Mouse (Mus musculus) forebrain, postnatal 0 days (tissue): Measurements from ENCODE around the gene Foxl2. TPM values are rescaled to one million over a fixed set of nuclear protein-coding genes. Genes with fewer than 3 reads are reported as not detected.

Experiments used
- ATAC-seq: fragments of 200-750 bp; cut with Nextera tagmentation; 2 replicates; pipeline ENCODE4 v1.8.0; 2017; ENCODE audit warnings: mild to moderate bottlenecking, moderate library complexity
- DNase-seq: peaks from one replicate; pipeline ENCODE4 v3.0.0-alpha.2; 2015
- H3K27ac ChIP-seq: fragments of 300-500 bp; sonication (generic); 2 replicates; pipeline ENCODE4 v1.5.1; 2014; ENCODE audit warnings: low read depth, mild to moderate bottlenecking, antibody characterized with exemption, low read length, moderate library complexity, mixed read lengths
- H3K27me3 ChIP-seq: fragments of 300-500 bp; sonication (generic); 2 replicates; pipeline ENCODE4 v1.6.1; 2014; ENCODE audit warnings: mild to moderate bottlenecking, low read length, mixed read lengths; ENCODE audit not compliant: insufficient read depth
- H3K36me3 ChIP-seq: fragments of 300-500 bp; sonication (generic); 2 replicates; pipeline ENCODE4 v1.6.1; 2014; ENCODE audit warnings: mild to moderate bottlenecking, moderate library complexity; ENCODE audit not compliant: insufficient read depth
- H3K4me1 ChIP-seq: fragments of 300-500 bp; sonication (generic); 2 replicates; pipeline ENCODE4 v1.6.1; 2014; ENCODE audit warnings: antibody characterized with exemption; ENCODE audit not compliant: insufficient read depth
- H3K4me2 ChIP-seq: fragments of 300-500 bp; sonication (generic); 2 replicates; pipeline ENCODE4 v1.6.1; 2014; ENCODE audit warnings: low read depth, mild to moderate bottlenecking, moderate library complexity
- H3K4me3 ChIP-seq: fragments of 300-500 bp; sonication (generic); 2 replicates; pipeline ENCODE4 v1.5.1; 2014; ENCODE audit warnings: low read depth, low read length, mixed read lengths
- H3K9ac ChIP-seq: fragments of 300-500 bp; sonication (generic); 2 replicates; pipeline ENCODE4 v1.6.1; 2014; ENCODE audit warnings: mild to moderate bottlenecking
- H3K9me3 ChIP-seq: fragments of 300-500 bp; sonication (generic); 2 replicates; pipeline ENCODE4 v1.6.1; 2016; ENCODE audit warnings: low read length
- CTCF ChIP-seq: sonication (generic); IDR thresholded peaks from 2 replicates; pipeline ENCODE4 v1.5.1; 2016; ENCODE audit warnings: antibody characterized with exemption, control low read depth, low read depth
- WGBS: fragments of 180-500 bp; shearing (Covaris S2); extraction: QIAGEN DNeasy Blood & Tissue Kit; methylation state at CpG from one replicate; pipeline ENCODE4 v1.1.7; 2014; 5-methylcytosine and 5-hydroxymethylcytosine counted together
- polyA plus RNA-seq: library from polyadenylated mRNA; unstranded; fragments of >200 nt; fragmentation: Nextera tagmentation; extraction: Ambion mirVana; gene quantifications from 2 replicates; pipeline ENCODE4 v1.2.1, GENCODE M21; 2015
- total RNA-seq: library from RNA; depleted of rRNA; stranded (reverse); fragments of >200 nt; gene quantifications from 2 replicates; pipeline ENCODE4 v1.2.3, GENCODE M21; 2014

Gene Foxl2
- total and polyA plus RNA-seq, 2 experiments from 2014 or later, result 0.61 to 0.71 TPM

DNA sequence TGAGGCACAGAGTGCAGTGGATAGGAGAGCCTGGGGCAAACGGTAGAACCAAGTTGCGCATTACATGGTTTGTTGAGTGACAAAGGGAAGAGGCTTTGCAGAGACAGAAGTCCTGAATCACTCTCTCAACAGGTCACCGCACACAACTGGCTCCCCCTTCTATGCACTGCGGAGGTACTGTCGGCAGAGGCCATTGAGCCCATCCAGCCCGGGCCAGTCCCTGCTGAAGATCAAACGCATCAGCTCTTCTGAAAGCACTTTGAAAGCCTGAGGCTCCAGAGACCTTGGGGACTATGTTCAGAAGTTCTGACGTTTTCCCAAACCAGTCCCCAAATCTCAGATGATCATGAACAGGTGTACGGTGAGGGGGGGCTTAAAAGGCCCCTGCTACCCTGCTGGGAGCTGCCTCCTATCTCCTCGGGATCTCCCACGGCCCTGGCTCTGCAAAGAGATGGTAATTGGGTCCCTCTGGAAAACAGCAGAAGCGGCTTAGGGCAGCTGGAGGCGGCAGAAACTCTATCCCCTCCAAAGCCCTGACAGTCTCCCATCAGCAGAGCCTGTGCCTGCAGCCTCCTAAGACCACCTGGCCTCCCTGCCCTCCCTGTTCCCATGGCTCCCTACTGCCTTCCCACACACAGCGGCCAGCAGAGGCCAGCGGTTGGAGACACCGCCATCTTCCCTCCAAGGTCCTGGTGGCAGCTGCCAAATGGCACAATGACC, 19.7 kb upstream of the Foxl2 start:
- Histone ChIP-seq H3K9me3 (no peaks in the 10 kb centered on the region), H3K4me2 (no peak overlapping the region), H3K4me1 (no peaks in the 10 kb centered on the region), H3K4me3 (no peak overlapping the region), H3K27me3 (no peaks in the 10 kb centered on the region), H3K9ac (no peak overlapping the region), H3K27ac (no peak overlapping the region), H3K36me3 (no peaks in the 10 kb centered on the region)
- DNase-seq (no peak), ATAC-seq (no peak)
- WGBS, result 26% methylated on average over 16 of the region's 16 CpGs
- no peak for TF ChIP-seq CTCF

DNA sequence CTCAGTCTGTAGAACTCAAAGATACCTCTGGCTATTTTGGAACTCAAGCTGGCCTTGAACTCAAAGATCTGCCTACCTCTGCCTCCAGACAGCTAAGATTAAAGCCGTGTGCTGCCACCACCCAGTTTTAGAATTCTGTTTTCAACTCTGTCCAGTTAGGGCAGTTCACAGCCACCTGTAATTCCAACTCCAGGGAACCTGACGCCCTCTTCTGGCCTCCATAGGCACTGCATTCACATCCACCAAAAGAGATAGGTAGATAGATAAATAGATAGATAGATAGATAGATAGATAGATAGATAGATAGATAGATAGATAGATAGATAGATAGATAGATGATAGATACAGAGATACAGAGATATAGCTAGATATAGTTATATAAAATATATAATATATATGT, 15.8 kb upstream of the Foxl2 start:
- H3K27me3 ChIP-seq, result no peaks in the 10 kb centered on the region
- TF ChIP-seq CTCF, result peak; percentile 46
- no peak overlapping the region for H3K4me3 ChIP-seq
- H3K4me2 ChIP-seq, result no peak overlapping the region
- no peak for ATAC-seq
- DNase-seq, result no peak
- H3K36me3 ChIP-seq, result no peaks in the 10 kb centered on the region
- no peak overlapping the region for H3K27ac ChIP-seq
- WGBS, result 14% methylated on average over 2 of the region's 2 CpGs
- no peaks in the 10 kb centered on the region for H3K4me1 ChIP-seq
- no peaks in the 10 kb centered on the region for H3K9me3 ChIP-seq
- H3K9ac ChIP-seq, result no peak overlapping the region

DNA sequence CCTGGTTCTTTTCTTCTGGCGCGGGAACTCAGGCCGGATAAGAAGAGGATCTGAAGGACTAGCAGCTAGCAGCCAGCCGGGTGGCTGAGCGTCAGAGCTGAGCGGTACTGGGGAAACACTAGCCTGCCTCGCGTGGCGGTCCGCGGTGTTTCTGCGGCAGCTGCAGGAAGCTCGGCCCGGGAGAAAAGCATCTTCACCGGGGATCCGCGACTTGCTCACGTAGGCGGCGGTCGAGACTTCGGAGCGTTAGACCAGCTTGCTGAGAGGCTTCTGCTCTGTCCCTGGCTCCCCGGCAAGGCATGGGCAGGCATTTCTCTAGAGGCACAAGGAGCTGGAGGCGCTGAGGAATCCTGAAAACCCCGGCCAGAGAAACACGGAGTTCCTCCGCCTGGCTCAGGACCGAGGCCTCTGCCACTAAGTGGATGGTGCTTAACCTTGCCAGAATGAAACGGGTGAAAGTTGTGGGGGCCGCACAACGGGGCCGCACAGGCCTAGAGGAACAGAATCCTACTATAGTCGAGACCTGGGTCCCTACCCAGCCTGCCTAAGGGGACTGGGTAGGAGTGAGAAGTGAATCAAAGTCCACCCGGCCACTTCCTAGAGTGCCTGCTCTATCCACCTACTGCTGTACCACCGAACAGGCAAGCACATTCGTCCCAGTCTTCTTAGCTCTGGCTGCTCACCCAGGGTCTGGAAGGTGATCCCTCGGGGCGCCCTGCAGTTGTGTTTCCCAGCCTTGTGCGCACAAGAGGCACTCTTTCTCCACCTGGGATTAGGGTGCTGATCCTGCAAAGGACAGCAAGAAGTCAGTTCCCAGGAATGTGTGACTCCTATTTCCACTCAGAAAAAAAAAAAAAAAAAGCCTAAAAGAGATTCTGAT, 2.7 kb upstream of the Foxl2 start:
- peaks cover 41% of the 10 kb centered on the region for H3K27me3 ChIP-seq
- H3K4me1 ChIP-seq, result peaks cover 11% of the 10 kb centered on the region; the same call in 1 of the 2 replicates
- peak; percentile 66 for ATAC-seq
- H3K36me3 ChIP-seq, result no peaks in the 10 kb centered on the region
- TF ChIP-seq CTCF, result peak; percentile 44
- H3K27ac ChIP-seq, result no peak overlapping the region
- H3K9ac ChIP-seq, result peak overlapping the region; percentile 3; the same call in 1 of the 2 replicates
- peak overlapping the region; percentile 9; the same call in 1 of the 2 replicates for H3K4me3 ChIP-seq
- peak; percentile 62 for DNase-seq
- no peaks in the 10 kb centered on the region for H3K9me3 ChIP-seq
- H3K4me2 ChIP-seq, result peak overlapping the region; percentile 33; the same call in 1 of the 2 replicates
- WGBS, result under 1% methylated on average over 40 of the region's 40 CpGs

GRCm38 (mm10) chr9:98953291-98953690, 1.8 kb upstream of the Foxl2 start:
- Histone ChIP-seq H3K27me3 (peaks cover 41% of the 10 kb centered on the region), H3K4me3 (no peak overlapping the region)
- ATAC-seq, result no peak

GRCm38 (mm10) chr9:98953830-98954229, 1.3 kb upstream of the Foxl2 start:
- Histone ChIP-seq H3K4me2 (no peak overlapping the region), H3K9me3 (no peaks in the 10 kb centered on the region), H3K4me3 (no peak overlapping the region), H3K4me1 (peaks cover 11% of the 10 kb centered on the region; the same call in 1 of the 2 replicates), H3K27ac (no peak overlapping the region), H3K27me3 (peaks cover 44% of the 10 kb centered on the region), H3K9ac (no peak overlapping the region), H3K36me3 (no peaks in the 10 kb centered on the region)
- TF ChIP-seq CTCF, result no peak
- DNase-seq (no peak), ATAC-seq (no peak)
- WGBS, result 3% methylated on average over 9 of the region's 9 CpGs

More at GRCm38 (mm10) chr9:98953291-98953690, 1.8 kb upstream of the Foxl2 start:
- no peak for TF ChIP-seq CTCF
- WGBS, result 3% methylated on average over 4 of the region's 4 CpGs
- Histone ChIP-seq H3K4me1 (peaks cover 11% of the 10 kb centered on the region; the same call in 1 of the 2 replicates), H3K9ac (no peak overlapping the region), H3K9me3 (no peaks in the 10 kb centered on the region), H3K36me3 (no peaks in the 10 kb centered on the region), H3K27ac (no peak overlapping the region), H3K4me2 (no peak overlapping the region)
- no peak for DNase-seq

DNA sequence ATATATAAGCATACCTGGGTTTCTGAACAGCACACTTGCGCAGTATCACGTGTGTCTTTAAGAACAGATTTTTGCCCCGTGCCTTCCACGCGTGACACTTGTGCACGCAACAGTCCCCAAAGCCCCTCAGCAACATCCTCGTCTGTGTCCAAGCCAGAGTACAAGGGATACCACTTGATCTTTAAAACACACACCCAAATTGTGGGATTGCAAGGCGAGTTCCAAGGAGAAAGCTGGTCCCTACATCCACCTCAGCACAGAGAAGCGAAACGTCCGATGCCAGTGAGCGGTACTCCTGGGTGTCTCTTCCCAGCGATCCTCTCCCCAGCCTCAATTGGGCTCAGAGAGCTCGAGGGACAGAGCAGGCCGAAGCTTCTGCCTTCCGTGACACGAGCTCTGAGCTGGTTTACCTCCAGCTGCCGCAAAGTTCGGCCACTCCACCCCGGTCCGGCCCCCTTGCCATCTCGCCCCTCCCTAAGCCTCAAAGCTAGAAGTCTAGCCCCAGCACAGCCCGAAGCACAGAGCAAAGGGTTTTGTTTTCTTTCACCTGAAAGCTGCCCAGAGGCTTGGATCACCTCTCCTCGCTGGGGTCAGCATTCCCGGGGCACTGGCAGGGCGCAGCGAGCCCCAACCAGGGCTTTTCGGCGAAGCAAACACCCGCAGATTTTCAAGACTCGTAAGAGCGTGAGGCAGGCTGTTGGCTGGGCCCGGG, 541 bp upstream of the Foxl2 start:
- peak overlapping the region; percentile 57 for H3K4me2 ChIP-seq
- peak overlapping the region; percentile 34; the same call in 1 of the 2 replicates for H3K4me3 ChIP-seq
- TF ChIP-seq CTCF, result no peak
- H3K4me1 ChIP-seq, result peaks cover 11% of the 10 kb centered on the region; the same call in 1 of the 2 replicates
- H3K36me3 ChIP-seq, result no peaks in the 10 kb centered on the region
- H3K27me3 ChIP-seq, result peaks cover 51% of the 10 kb centered on the region
- DNase-seq (no peak), ATAC-seq (no peak)
- no peaks in the 10 kb centered on the region for H3K9me3 ChIP-seq
- H3K27ac ChIP-seq, result no peak overlapping the region
- WGBS, result 3% methylated on average over 33 of the region's 33 CpGs
- H3K9ac ChIP-seq, result no peak overlapping the region
